Mouse (Mus musculus) adrenal gland (tissue): ENCODE data around the gene Itga9.

Experiments used
- intact Hi-C: fragments of 180-260 bp; cut with DNase I; formaldehyde crosslinking; loops from one replicate; pipeline ENCODE4 v1.15.1; 2025

Gene Itga9

GRCm38 (mm10) chr9:118645698-118646355 is 39.3 kb downstream of the Itga9 start:
- intact Hi-C loops, result no loop called here

- intact Hi-C loops, result no loop called here
These were observed 41.0 kb downstream of the Itga9 start for GRCm38 (mm10) chr9:118647495-118647894.

- intact Hi-C loops, result no loop called here
These were observed 44.5 kb downstream of the Itga9 start for GRCm38 (mm10) chr9:118650976-118651375.

GRCm38 (mm10) chr9:118651939-118652338 is 45.4 kb downstream of the Itga9 start:
- intact Hi-C loops, result no loop called here

GRCm38 (mm10) chr9:118653436-118653835 is 46.9 kb downstream of the Itga9 start:
- intact Hi-C loops, result no loop called here

- intact Hi-C loops, result no loop called here
These were observed 48.5 kb downstream of the Itga9 start for GRCm38 (mm10) chr9:118654969-118655368.

GRCm38 (mm10) chr9:118655726-118656125 is 49.2 kb downstream of the Itga9 start:
- intact Hi-C loops, result no loop called here

GRCm38 (mm10) chr9:118658159-118658558 is 51.7 kb downstream of the Itga9 start:
- intact Hi-C loops, result no loop called here

- intact Hi-C loops, result loop anchor here (10.0 kb wide), 1 partner anchor 45 kb away; no protein-coding TSS in a partner anchor
These were observed 53.3 kb downstream of the Itga9 start for GRCm38 (mm10) chr9:118659809-118660208.

GRCm38 (mm10) chr9:118660259-118660658 is 53.8 kb downstream of the Itga9 start:
- intact Hi-C loops, result loop anchor here (10.0 kb wide), 1 partner anchor 45 kb away; no protein-coding TSS in a partner anchor

- intact Hi-C loops, result loop anchor here (10.0 kb wide), 1 partner anchor 47 kb away; no protein-coding TSS in a partner anchor
These were observed 55.5 kb downstream of the Itga9 start for GRCm38 (mm10) chr9:118662026-118662425.

- intact Hi-C loops, result loop anchor here (10.0 kb wide), 1 partner anchor 48 kb away; no protein-coding TSS in a partner anchor
These were observed 56.0 kb downstream of the Itga9 start for GRCm38 (mm10) chr9:118662476-118662875.

GRCm38 (mm10) chr9:118663938-118664337 is 57.4 kb downstream of the Itga9 start:
- intact Hi-C loops, result loop anchor here (10.0 kb wide), 1 partner anchor 49 kb away; no protein-coding TSS in a partner anchor

- intact Hi-C loops, result loop anchor here (10.0 kb wide), 1 partner anchor 51 kb away; no protein-coding TSS in a partner anchor
These were observed 59.6 kb downstream of the Itga9 start for GRCm38 (mm10) chr9:118666069-118666468.

- intact Hi-C loops, result loop anchor here (10.0 kb wide), 1 partner anchor 55 kb away; no protein-coding TSS in a partner anchor
These were observed 63.2 kb downstream of the Itga9 start for GRCm38 (mm10) chr9:118669696-118670095.

- intact Hi-C loops, result no loop called here
These were observed 67.8 kb downstream of the Itga9 start for GRCm38 (mm10) chr9:118674277-118674676.

- intact Hi-C loops, result no loop called here
These were observed 68.3 kb downstream of the Itga9 start for GRCm38 (mm10) chr9:118674761-118675160.

- intact Hi-C loops, result no loop called here
These were observed 69.2 kb downstream of the Itga9 start for GRCm38 (mm10) chr9:118675573-118676170.

GRCm38 (mm10) chr9:118676692-118677091 is 70.2 kb downstream of the Itga9 start:
- intact Hi-C loops, result no loop called here

- intact Hi-C loops, result no loop called here
These were observed 70.9 kb downstream of the Itga9 start for GRCm38 (mm10) chr9:118677349-118677748.

- intact Hi-C loops, result no loop called here
These were observed 71.7 kb downstream of the Itga9 start for GRCm38 (mm10) chr9:118678020-118678750.

GRCm38 (mm10) chr9:118678759-118679158 is 72.3 kb downstream of the Itga9 start:
- intact Hi-C loops, result no loop called here
